25 mouse cellular contexts compared by ENCODE assay signal in genomic region chr2:156594987-156595490, GRCm38 (mm10). TPM values are rescaled to one million over a fixed set of nuclear protein-coding genes. Genes with fewer than 3 reads are reported as not detected.
A peak's percentile ranks its signal among the peaks of the same experiment; 100 is the strongest.
DNase-seq lines count a peak whose midpoint lies in the region; ATAC-seq lines count a peak whose summit lies in the region.
"Had no signal": no experiment of that assay in that cellular context is flagged by ENCODE, and none has a peak within 500 bp of the region (broad histone marks: within the 10 kb centered on the region; RNA-seq: fewer than 3 reads in every experiment).

No protein-coding gene starts in this region.

- H3K27me3 ChIP-seq in embryonic facial prominence, embryonic 10.5 days (replicated peaks; ENCODE audit: low read depth, poor library complexity, severe bottlenecking): no peaks in the 10 kb centered on the region
- H3K27me3 ChIP-seq in embryonic facial prominence, embryonic 14.5 days (replicated peaks; ENCODE audit: control insufficient read depth, insufficient read depth, low read length): no peaks in the 10 kb centered on the region
- no peaks in the 10 kb centered on the region for H3K27me3 ChIP-seq in limb, embryonic 11.5 days (ENCODE audit: control insufficient read depth, insufficient read depth, low read length)
- H3K27me3 ChIP-seq: embryonic facial prominence, embryonic 15.5 days; hindbrain, embryonic 12.5 days had no signal

- H3K9ac ChIP-seq in embryonic facial prominence, embryonic 14.5 days (ENCODE audit: low read depth, low read length): no peak overlapping the region
- H3K9ac ChIP-seq in limb, embryonic 11.5 days (ENCODE audit: low read length): no peak overlapping the region
- H3K9ac ChIP-seq: embryonic facial prominence, embryonic 15.5 days; hindbrain, embryonic 12.5 days had no signal

- peaks cover 11% of the 10 kb centered on the region for H3K4me1 ChIP-seq in embryonic facial prominence, embryonic 10.5 days
- peaks cover 5% of the 10 kb centered on the region; the same call in 1 of the 2 replicates for H3K4me1 ChIP-seq in embryonic facial prominence, embryonic 14.5 days (ENCODE audit: control insufficient read depth, insufficient read depth, low read length)
- peaks cover 9% of the 10 kb centered on the region for H3K4me1 ChIP-seq in limb, embryonic 11.5 days (ENCODE audit: control insufficient read depth, insufficient read depth, low read length)
- H3K4me1 ChIP-seq: heart, embryonic 10.5 days; hindbrain, embryonic 12.5 days had no signal

- no peak overlapping the region for H3K4me3 ChIP-seq in embryonic facial prominence, embryonic 10.5 days
- no peak overlapping the region for H3K4me3 ChIP-seq in embryonic facial prominence, embryonic 14.5 days (ENCODE audit: low read depth, low read length)
- H3K4me3 ChIP-seq in limb, embryonic 11.5 days (ENCODE audit: low read depth, low read length): no peak overlapping the region
- H3K4me3 ChIP-seq: embryonic facial prominence, embryonic 15.5 days; erythroblast, embryonic 14.5 days; gastrocnemius, adult 2 months; heart, embryonic 10.5 days; hindbrain, embryonic 12.5 days had no signal

- no peaks in the 10 kb centered on the region for H3K9me3 ChIP-seq in embryonic facial prominence, embryonic 10.5 days
- H3K9me3 ChIP-seq in embryonic facial prominence, embryonic 14.5 days (ENCODE audit: control insufficient read depth, low read length): no peaks in the 10 kb centered on the region
- H3K9me3 ChIP-seq in limb, embryonic 11.5 days (ENCODE audit: control insufficient read depth, low read length): no peaks in the 10 kb centered on the region
- H3K9me3 ChIP-seq: embryonic facial prominence, embryonic 15.5 days; heart, embryonic 10.5 days had no signal

- H3K36me3 ChIP-seq in embryonic facial prominence, embryonic 10.5 days (replicated peaks): no peaks in the 10 kb centered on the region
- no peaks in the 10 kb centered on the region for H3K36me3 ChIP-seq in embryonic facial prominence, embryonic 14.5 days (ENCODE audit: control insufficient read depth, insufficient read depth, low read length)
- no peaks in the 10 kb centered on the region for H3K36me3 ChIP-seq in limb, embryonic 11.5 days (ENCODE audit: control insufficient read depth, insufficient read depth, low read length)
- H3K36me3 ChIP-seq: embryonic facial prominence, embryonic 15.5 days; heart, embryonic 10.5 days; hindbrain, embryonic 12.5 days had no signal

- peak overlapping the region; percentile 23; the same call in 1 of the 2 replicates for H3K4me2 ChIP-seq in embryonic facial prominence, embryonic 14.5 days (ENCODE audit: low read depth, low read length)
- no peak overlapping the region for H3K4me2 ChIP-seq in limb, embryonic 11.5 days (ENCODE audit: low read depth, severe bottlenecking)
- H3K4me2 ChIP-seq: embryonic facial prominence, embryonic 15.5 days; hindbrain, embryonic 12.5 days had no signal

- H3K27ac ChIP-seq in embryonic facial prominence, embryonic 10.5 days (replicated peaks): no peak overlapping the region
- no peak overlapping the region for H3K27ac ChIP-seq in embryonic facial prominence, embryonic 14.5 days (replicated peaks; ENCODE audit: low read depth, low read length)
- no peak overlapping the region for H3K27ac ChIP-seq in limb, embryonic 11.5 days (replicated peaks; ENCODE audit: low read depth, low read length)
- H3K27ac ChIP-seq: embryonic facial prominence, embryonic 15.5 days; gastrocnemius, adult 2 months; heart, embryonic 10.5 days; hindbrain, embryonic 12.5 days had no signal

- WGBS in embryonic facial prominence, embryonic 10.5 days: 51% methylated on average over 15 of the region's 15 CpGs
- 34% methylated on average over 15 of the region's 15 CpGs for WGBS in embryonic facial prominence, embryonic 14.5 days
- WGBS in limb, embryonic 11.5 days: 16% methylated on average over 15 of the region's 15 CpGs

- ATAC-seq in embryonic facial prominence, embryonic 14.5 days (ENCODE audit: low read depth): no peak
- no peak for ATAC-seq in limb, embryonic 11.5 days (ENCODE audit: insufficient number of reproducible peaks, low FRiP score, low TSS enrichment, low read depth)
- ATAC-seq: forebrain, embryonic 16.5 days; hindbrain, embryonic 16.5 days; inflammation-experienced regulatory T-cells, adult 6 months; intestine, postnatal 0 days had no signal

- DNase-seq in MN1 (ENCODE audit: low spot score): peak; percentile 38
- peak; percentile 32 for DNase-seq in embryonic facial prominence, embryonic 10.5 days (ENCODE audit: low spot score)
- DNase-seq in embryonic facial prominence, embryonic 14.5 days (ENCODE audit: low spot score): peak; percentile 39
- DNase-seq in limb, embryonic 11.5 days (ENCODE audit: low spot score): peak; percentile 51
- no peak for DNase-seq in B cell, adult 2 months
- no peak for DNase-seq in embryo, embryonic 10 days (ENCODE audit: low spot score)
- DNase-seq in frontal cortex, postnatal 14 days (ENCODE audit: low spot score in 2 of 2): no peak
- no peak for DNase-seq in embryo, embryonic 9.5 days (ENCODE audit: extremely low spot score)
- DNase-seq: adrenal gland, adult 8-10 months; cerebellum, adult 11-12 months; cerebellum, adult 9-10 months; cerebellum, postnatal 25 days; gastrocnemius, adult 2 months; gastrocnemius, postnatal 36 days; heart, adult 11 months; heart, postnatal 10 days; heart, postnatal 4 days had no signal

RNA-seq across cellular contexts. Expression of gene Dlgap4, which starts 18.5 kb away (rescaled TPM):
- 145 and 147 TPM in 2 replicates for polyA plus RNA-seq in embryonic facial prominence, embryonic 10.5 days (2016; fragmentation: Nextera tagmentation; extraction: Ambion mirVana)
- polyA plus RNA-seq in embryonic facial prominence, embryonic 14.5 days (2014; fragmentation: Nextera tagmentation; extraction: Ambion mirVana): 74.0 and 84.6 TPM in 2 replicates
- polyA plus RNA-seq in limb, embryonic 11.5 days (2014; fragmentation: Nextera tagmentation; extraction: Ambion mirVana): 119 and 121 TPM in 2 replicates

RNA-seq across cellular contexts. Expression of gene Aar2, which starts 47.7 kb away (rescaled TPM):
- 50.7 and 53.9 TPM in 2 replicates for polyA plus RNA-seq in embryonic facial prominence, embryonic 10.5 days (2016; fragmentation: Nextera tagmentation; extraction: Ambion mirVana)
- 34.3 and 37.5 TPM in 2 replicates for polyA plus RNA-seq in embryonic facial prominence, embryonic 14.5 days (2014; fragmentation: Nextera tagmentation; extraction: Ambion mirVana)
- 49.4 and 51.2 TPM in 2 replicates for polyA plus RNA-seq in limb, embryonic 11.5 days (2014; fragmentation: Nextera tagmentation; extraction: Ambion mirVana)

Comparison
In these comparisons a context has a peak if more than half of its experiments do, and no peak if none do; other contexts are left out.
1. DNase-seq: peak in MN1 (single experiment), embryonic facial prominence, embryonic 10.5 days (single experiment), embryonic facial prominence, embryonic 14.5 days (single experiment) and limb, embryonic 11.5 days (single experiment); none in B cell, adult 2 months (0 of 2), embryo, embryonic 10 days (single experiment), frontal cortex, postnatal 14 days (0 of 2) and embryo, embryonic 9.5 days (single experiment).